Mouse (Mus musculus): ENCODE results near the gene Snx32. TPM values are rescaled to one million over a fixed set of nuclear protein-coding genes. Genes with fewer than 3 reads are reported as not detected.

Snx32 gene
- total RNA-seq, 2 experiments from 2014 or later = 85.9 to 86.6 TPM

- H3K4me3 ChIP-seq = peak overlapping the region; percentile 81
- no peak for TF ChIP-seq CTCF (conservative IDR thresholded peaks at IDR 0.05)
- DNase-seq (ENCODE audit: low spot score in 2 of 2) = no peak
- peak overlapping the region; percentile 100 for H3K27ac ChIP-seq
Observed at GRCm38 (mm10) chr19:5456241-5456921, 54.0 kb downstream of the Snx32 start.

- Histone ChIP-seq H3K4me3 (peak overlapping the region; percentile 81), H3K27ac (peak overlapping the region; percentile 100)
- no peak for DNase-seq (ENCODE audit: low spot score in 2 of 2)
- no peak for TF ChIP-seq CTCF (conservative IDR thresholded peaks at IDR 0.05)
Observed at GRCm38 (mm10) chr19:5455568-5455967, 54.8 kb downstream of the Snx32 start.

GRCm38 (mm10) chr19:5455037-5455436, 55.3 kb downstream of the Snx32 start:
- H3K4me3 ChIP-seq = peak overlapping the region; percentile 81
- TF ChIP-seq CTCF (conservative IDR thresholded peaks at IDR 0.05) = no peak
- DNase-seq (ENCODE audit: low spot score in 2 of 2) = no peak
- peak overlapping the region; percentile 100 for H3K27ac ChIP-seq

GRCm38 (mm10) chr19:5451766-5452165, 58.6 kb downstream of the Snx32 start:
- no peak for DNase-seq (ENCODE audit: low spot score in 2 of 2)
- Histone ChIP-seq H3K27ac (no peak overlapping the region), H3K4me3 (no peak overlapping the region)
- TF ChIP-seq CTCF (conservative IDR thresholded peaks at IDR 0.05) = no peak

GRCm38 (mm10) chr19:5449673-5450072, 60.7 kb downstream of the Snx32 start:
- no peak for TF ChIP-seq CTCF (conservative IDR thresholded peaks at IDR 0.05)
- DNase-seq (ENCODE audit: low spot score in 2 of 2) = no peak
- Histone ChIP-seq H3K27ac (no peak overlapping the region), H3K4me3 (no peak overlapping the region)

GRCm38 (mm10) chr19:5448354-5449150, 61.8 kb downstream of the Snx32 start:
- no peak for TF ChIP-seq CTCF (conservative IDR thresholded peaks at IDR 0.05)
- H3K4me3 ChIP-seq = peak overlapping the region; percentile 59
- H3K27ac ChIP-seq = no peak overlapping the region
- DNase-seq (ENCODE audit: low spot score in 2 of 2) = no peak

GRCm38 (mm10) chr19:5447515-5448353, 62.6 kb downstream of the Snx32 start, which contains the start of gene Fosl1:
TSS of gene Fosl1 (plus strand) at chr19:5447547.
- DNase-seq (ENCODE audit: low spot score in 2 of 2) = peak; percentile 57 to 69
- TF ChIP-seq CTCF (conservative IDR thresholded peaks at IDR 0.05) = no peak
- H3K27ac ChIP-seq = no peak within 1 kb of the TSS
- H3K4me3 ChIP-seq = peak within 1 kb of the TSS; percentile 59

GRCm38 (mm10) chr19:5445747-5446146, 64.6 kb downstream of the Snx32 start:
- Histone ChIP-seq H3K4me3 (no peak overlapping the region), H3K27ac (no peak overlapping the region)
- no peak for DNase-seq (ENCODE audit: low spot score in 2 of 2)
- TF ChIP-seq CTCF (conservative IDR thresholded peaks at IDR 0.05) = no peak

- DNase-seq (ENCODE audit: low spot score in 2 of 2) = no peak
- no peak for TF ChIP-seq CTCF (conservative IDR thresholded peaks at IDR 0.05)
- no peak overlapping the region for H3K27ac ChIP-seq
- no peak overlapping the region for H3K4me3 ChIP-seq
Observed at GRCm38 (mm10) chr19:5444954-5445353, 65.4 kb downstream of the Snx32 start.

GRCm38 (mm10) chr19:5444371-5444908, 65.9 kb downstream of the Snx32 start:
- no peak for TF ChIP-seq CTCF (conservative IDR thresholded peaks at IDR 0.05)
- DNase-seq (ENCODE audit: low spot score in 2 of 2) = no peak
- Histone ChIP-seq H3K4me3 (no peak overlapping the region), H3K27ac (no peak overlapping the region)

Other genes with a start within 250 kb of the Snx32 start
- gene Pacs1, start 237.4 kb downstream of the Snx32 start, total RNA-seq (2021) = 10 to 100 TPM; 56.4 to 57.4 TPM
- 100 to 1,000 TPM; 214 to 219 TPM for gene Sf3b2, start 215.1 kb downstream of the Snx32 start, total RNA-seq (2021)
- gene Gal3st3, start 212.2 kb downstream of the Snx32 start, total RNA-seq (2021) = 100 to 1,000 TPM; 106 to 109 TPM
- gene Catsper1, start 174.8 kb downstream of the Snx32 start, total RNA-seq (2021) = not detected
- 1 to 10 TPM; 4.6 to 5.9 TPM for gene Cst6, start 161.0 kb downstream of the Snx32 start, total RNA-seq (2021)
- gene Eif1ad, start 143.8 kb downstream of the Snx32 start, total RNA-seq (2021) = 10 to 100 TPM; 21.4 to 22.5 TPM
- 10 to 100 TPM; 81.0 to 86.2 TPM for gene Banf1, start 143.4 kb downstream of the Snx32 start, total RNA-seq (2021)
- 100 to 1,000 TPM; 113 to 125 TPM for gene Sart1, start 121.8 kb downstream of the Snx32 start, total RNA-seq (2021)
- gene Tsga10ip, start 108.0 kb downstream of the Snx32 start, total RNA-seq (2021) = under 1 TPM; 0.20 to 0.37 TPM
- gene Drap1, start 85.6 kb downstream of the Snx32 start, total RNA-seq (2021) = 100 to 1,000 TPM; 316 to 335 TPM
- 10 to 100 TPM; 61.9 to 70.7 TPM for gene AI837181, start 85.4 kb downstream of the Snx32 start, total RNA-seq (2021)
- not detected for gene Fosl1, start 63.0 kb downstream of the Snx32 start, total RNA-seq (2021)
- gene Ccdc85b, start 52.6 kb downstream of the Snx32 start, total RNA-seq (2021) = 10 to 100 TPM; 31.5 to 33.9 TPM
- gene Fibp, start 49.9 kb downstream of the Snx32 start, total RNA-seq (2021) = 10 to 100 TPM; 87.2 to 89.6 TPM
- under 1 TPM in 1 of 2 experiments, not detected in 1; 0.31 TPM for gene Ctsw, start 42.0 kb downstream of the Snx32 start, total RNA-seq (2021)
- gene Efemp2, start 36.6 kb downstream of the Snx32 start, total RNA-seq (2021) = 10 to 100 TPM; 13.2 to 14.1 TPM
- gene Mus81, start 22.1 kb downstream of the Snx32 start, total RNA-seq (2021) = 10 to 100 TPM; 40.9 to 42.9 TPM
- 1,000 to 10,000 TPM; 1,280 to 1,287 TPM for gene Cfl1, start 20.1 kb downstream of the Snx32 start, total RNA-seq (2021)
- 1 to 10 TPM; 6.2 to 9.1 TPM for gene 1700020D05Rik, start 6.8 kb downstream of the Snx32 start, total RNA-seq (2021)
- gene Ovol1, start 50.1 kb upstream of the Snx32 start, total RNA-seq (2021) = not detected
- gene Ap5b1, start 57.5 kb upstream of the Snx32 start, total RNA-seq (2021) = 1 to 10 TPM; 6.8 to 7.4 TPM
- 10 to 100 TPM; 80.0 to 88.2 TPM for gene Rnaseh2c, start 91.3 kb upstream of the Snx32 start, total RNA-seq (2021)
- gene Kat5, start 99.7 kb upstream of the Snx32 start, total RNA-seq (2021) = 10 to 100 TPM; 82.8 to 93.0 TPM
- 10 to 100 TPM; 20.6 to 21.0 TPM for gene Rela, start 126.9 kb upstream of the Snx32 start, total RNA-seq (2021)
- gene Sipa1, start 153.2 kb upstream of the Snx32 start, total RNA-seq (2021) = 10 to 100 TPM; 16.5 to 17.5 TPM
- 10 to 100 TPM; 20.2 to 20.4 TPM for gene Map3k11, start 178.2 kb upstream of the Snx32 start, total RNA-seq (2021)
- gene Pcnx3, start 178.4 kb upstream of the Snx32 start, total RNA-seq (2021) = 10 to 100 TPM; 69.1 to 78.8 TPM
- gene Kcnk7, start 193.8 kb upstream of the Snx32 start, total RNA-seq (2021) = under 1 TPM in 1 of 2 experiments, not detected in 1; 0.36 TPM
- gene Ehbp1l1, start 215.8 kb upstream of the Snx32 start, total RNA-seq (2021) = 10 to 100 TPM; 11.8 to 17.7 TPM
- 10 to 100 TPM; 26.5 to 29.4 TPM for gene Fam89b, start 219.1 kb upstream of the Snx32 start, total RNA-seq (2021)
- gene Ltbp3, start 230.4 kb upstream of the Snx32 start, total RNA-seq (2021) = 10 to 100 TPM; 23.8 to 30.0 TPM

All from layer of hippocampus, adult 2 months (tissue).